Mouse (Mus musculus) lung, postnatal 0 days (tissue): Measurements from ENCODE around the gene Adcy9. TPM values are rescaled to one million over a fixed set of nuclear protein-coding genes. Genes with fewer than 3 reads are reported as not detected.
A peak's percentile ranks its signal among the peaks of the same experiment; 100 is the strongest.

Experiments
- ATAC-seq: fragments of 200-750 bp; cut with Nextera tagmentation; 2 replicates; pipeline ENCODE4 v1.8.0; 2017; ENCODE audit warnings: moderate library complexity
- DNase-seq: peaks from one replicate; pipeline ENCODE4 v3.0.0-alpha.2; 2016; ENCODE audit warnings: low spot score
- H3K27ac ChIP-seq: fragments of 300-500 bp; sonication (generic); 2 replicates; pipeline ENCODE4 v1.5.1; 2014; ENCODE audit warnings: antibody characterized with exemption, mild to moderate bottlenecking, low read length, mixed read lengths
- H3K27me3 ChIP-seq: fragments of 300-500 bp; sonication (generic); replicated peaks from 2 replicates; pipeline ENCODE4 v1.6.1; 2014; ENCODE audit warnings: low read length, mixed read lengths; ENCODE audit not compliant: insufficient read depth
- H3K36me3 ChIP-seq: fragments of 300-500 bp; sonication (generic); 2 replicates; pipeline ENCODE4 v1.6.1; 2014; ENCODE audit warnings: low read length, mixed read lengths; ENCODE audit not compliant: insufficient read depth
- H3K4me1 ChIP-seq: fragments of 300-500 bp; sonication (generic); 2 replicates; pipeline ENCODE4 v1.6.1; 2014; ENCODE audit warnings: antibody characterized with exemption, low read depth, low read length, mixed read lengths; ENCODE audit not compliant: insufficient read depth
- H3K4me2 ChIP-seq: fragments of 300-500 bp; sonication (generic); replicated peaks from 2 replicates; pipeline ENCODE4 v1.6.1; 2014; ENCODE audit warnings: low read depth, mild to moderate bottlenecking, low read length, moderate library complexity, mixed read lengths
- H3K4me3 ChIP-seq: fragments of 300-500 bp; sonication (generic); 2 replicates; pipeline ENCODE4 v1.5.1; 2014; ENCODE audit warnings: low read depth, low read length
- H3K9ac ChIP-seq: fragments of 300-500 bp; sonication (generic); replicated peaks from 2 replicates; pipeline ENCODE4 v1.6.1; 2014; ENCODE audit warnings: low read depth, mild to moderate bottlenecking
- H3K9me3 ChIP-seq: fragments of 300-500 bp; sonication (generic); 2 replicates; pipeline ENCODE4 v1.6.1; 2016; ENCODE audit warnings: low read length, mixed read lengths
- CTCF ChIP-seq: IDR thresholded peaks from 2 replicates; pipeline ENCODE4 v1.5.1; 2016; ENCODE audit warnings: antibody characterized with exemption, mild to moderate bottlenecking
- EP300 ChIP-seq: IDR thresholded peaks from 2 replicates; pipeline ENCODE4 v1.6.1; 2016; ENCODE audit warnings: antibody characterized with exemption, mild to moderate bottlenecking, control low read depth
- WGBS: fragments of 180-500 bp; shearing (Covaris S2); extraction: QIAGEN DNeasy Blood & Tissue Kit; methylation state at CpG from one replicate; pipeline ENCODE4 v1.1.7; 2014; 5-methylcytosine and 5-hydroxymethylcytosine counted together
- polyA plus RNA-seq: library from polyadenylated mRNA; unstranded; fragments of >200 nt; fragmentation: Nextera tagmentation; extraction: Ambion mirVana; gene quantifications from 2 replicates; pipeline ENCODE4 v1.2.1, GENCODE M21; 2015

Adcy9 gene
- polyA plus RNA-seq, 1 experiment from 2014 or later: 2.9 TPM

DNA sequence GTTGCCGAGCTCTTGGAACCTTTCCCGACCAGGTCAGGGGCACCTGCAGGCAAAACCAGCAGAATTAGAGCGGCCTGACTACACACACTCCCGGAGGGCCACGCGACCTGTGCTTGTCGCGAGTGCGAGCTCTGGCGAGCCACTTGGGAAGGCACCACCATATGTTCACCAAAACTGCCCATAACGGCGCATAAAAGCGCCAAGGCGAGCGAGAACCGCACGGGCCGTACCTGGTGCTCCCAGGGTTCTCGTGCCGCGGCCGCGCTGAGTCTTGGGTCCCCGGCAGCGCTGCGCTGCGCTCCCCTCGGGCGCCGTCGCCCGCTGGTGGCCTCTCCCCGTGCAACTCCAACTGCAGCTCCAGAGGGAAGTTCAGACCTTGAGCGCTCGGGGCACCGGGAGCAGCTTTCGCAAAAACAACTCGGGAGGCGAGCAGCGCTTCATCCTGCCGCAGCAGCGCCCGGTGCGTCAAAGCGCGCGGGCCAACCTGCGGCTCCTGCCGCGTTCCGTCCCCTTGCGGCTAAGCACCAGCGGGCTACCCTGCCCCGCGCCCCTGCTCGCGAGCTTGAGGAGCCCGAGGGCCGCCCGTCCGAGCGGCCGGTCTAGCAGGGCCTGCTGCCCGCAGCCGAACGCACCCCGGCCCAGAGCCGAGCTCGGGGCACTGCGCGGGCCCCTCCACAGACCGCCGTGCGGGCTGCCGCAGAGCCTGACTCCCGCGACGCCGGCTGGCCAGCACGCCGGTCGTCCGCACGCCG lies 576 bp downstream of the Adcy9 start:
- Histone ChIP-seq H3K4me2 (peak overlapping the region; percentile 94), H3K9ac (peak overlapping the region; percentile 65), H3K9me3 (no peaks in the 10 kb centered on the region), H3K4me1 (peaks cover 11% of the 10 kb centered on the region; the same call in 1 of the 2 replicates), H3K27me3 (no peaks in the 10 kb centered on the region), H3K4me3 (peak overlapping the region; percentile 77), H3K27ac (peak overlapping the region; percentile 84), H3K36me3 (no peaks in the 10 kb centered on the region)
- ATAC-seq (peak; percentile 73), DNase-seq (peak; percentile 63)
- WGBS: 4% methylated on average over 64 of the region's 85 CpGs
- TF ChIP-seq CTCF: peak; percentile 34; the same call in 1 of the 2 replicates
- no peak for TF ChIP-seq EP300

DNA sequence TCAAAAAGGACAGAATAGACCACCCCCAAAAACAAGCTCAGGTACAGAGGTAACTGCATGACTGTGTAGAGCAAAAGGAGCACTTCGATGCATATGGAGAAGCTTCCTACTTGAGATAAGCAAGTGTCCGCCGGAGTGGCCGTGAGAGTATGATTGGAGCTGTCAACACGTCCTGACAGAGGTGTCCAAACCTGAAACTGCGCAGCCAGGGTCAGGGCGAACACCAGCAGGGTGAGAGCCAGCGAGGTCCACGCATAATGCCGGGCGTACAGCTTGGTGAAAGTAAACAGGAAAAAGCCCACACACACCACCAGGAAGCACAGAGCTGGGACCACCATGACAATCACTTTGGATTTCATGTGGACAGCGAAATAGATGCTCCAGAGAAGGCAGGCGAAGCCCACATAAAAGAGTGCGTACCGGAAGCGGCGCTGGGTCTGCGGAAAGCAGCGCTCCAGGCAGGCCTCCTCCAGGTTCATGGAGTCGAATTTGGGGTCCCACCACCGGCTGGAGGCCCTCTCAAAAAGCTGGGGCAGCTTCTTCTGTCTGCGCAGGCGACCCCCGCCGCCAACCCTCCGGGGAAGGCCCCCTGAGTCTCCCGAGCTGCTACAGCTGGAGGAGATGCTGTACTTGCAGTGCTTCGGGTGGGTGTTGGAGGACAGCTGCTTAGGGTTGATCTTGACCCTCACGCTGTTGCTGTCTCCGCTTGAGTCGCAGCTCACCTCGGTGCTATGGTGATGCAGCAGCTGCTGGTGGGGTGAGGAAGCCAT lies 1.3 kb downstream of the Adcy9 start:
- Histone ChIP-seq H3K4me2 (peak overlapping the region; percentile 94), H3K27ac (peak overlapping the region; percentile 84; the same call in 1 of the 2 replicates), H3K4me3 (peak overlapping the region; percentile 77), H3K27me3 (no peaks in the 10 kb centered on the region), H3K9me3 (no peaks in the 10 kb centered on the region), H3K36me3 (no peaks in the 10 kb centered on the region), H3K9ac (peak overlapping the region; percentile 65; the same call in 1 of the 2 replicates), H3K4me1 (peaks cover 18% of the 10 kb centered on the region; the same call in 1 of the 2 replicates)
- WGBS: 10% methylated on average over 32 of the region's 32 CpGs
- DNase-seq (no peak), ATAC-seq (peak; percentile 2; the same call in 1 of the 2 replicates)
- TF ChIP-seq EP300 (no peak), CTCF (no peak)

DNA sequence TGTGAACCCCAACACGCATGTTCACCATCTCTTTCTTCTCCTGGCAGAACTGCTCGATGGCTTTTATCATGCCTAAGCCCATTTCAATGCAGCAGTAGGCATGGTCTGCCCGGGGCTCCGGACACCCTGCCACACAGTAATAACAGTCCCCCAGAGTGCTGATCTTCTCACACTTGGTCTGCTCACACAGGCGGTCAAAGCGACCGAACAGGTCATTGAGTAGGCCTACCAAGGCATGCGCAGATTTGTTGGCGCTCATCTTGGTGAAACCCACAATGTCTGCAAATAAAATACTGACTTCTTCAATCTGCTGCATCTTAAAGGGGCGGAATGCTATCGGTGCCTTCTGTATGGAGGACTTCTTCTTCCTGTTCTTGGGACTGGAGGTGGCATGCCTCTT lies 2.2 kb downstream of the Adcy9 start:
- Histone ChIP-seq H3K36me3 (no peaks in the 10 kb centered on the region), H3K4me2 (peak overlapping the region; percentile 27), H3K27me3 (no peaks in the 10 kb centered on the region), H3K9ac (no peak overlapping the region), H3K9me3 (no peaks in the 10 kb centered on the region), H3K4me3 (0 out of 2 replicates have a peak overlapping the region, but pooled peaks have one; percentile 77), H3K27ac (no peak overlapping the region), H3K4me1 (peaks cover 20% of the 10 kb centered on the region; the same call in 1 of the 2 replicates)
- ATAC-seq (no peak), DNase-seq (no peak)
- TF ChIP-seq EP300 (no peak), CTCF (no peak)
- 91% methylated on average over 11 of the region's 11 CpGs for WGBS

DNA sequence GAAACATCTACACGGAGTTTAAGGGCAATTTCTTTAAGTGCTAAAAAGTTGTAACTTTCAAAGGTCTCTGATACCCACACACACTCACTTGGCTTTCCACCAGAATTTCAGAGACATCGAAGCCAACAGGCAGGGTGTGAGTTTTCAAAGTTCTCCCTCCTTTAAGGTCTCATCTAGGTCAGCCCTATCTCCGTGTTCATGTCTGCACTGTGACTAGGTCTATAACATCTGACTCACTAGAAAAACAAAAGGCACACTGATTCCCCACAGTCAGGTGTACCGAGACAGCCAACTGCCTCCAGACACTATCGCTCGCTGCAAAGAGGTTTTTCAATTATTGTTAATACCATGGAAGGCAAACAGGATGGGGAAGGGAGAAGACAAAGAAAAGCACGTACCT lies 2.8 kb downstream of the Adcy9 start:
- Histone ChIP-seq H3K4me1 (peaks cover 20% of the 10 kb centered on the region; the same call in 1 of the 2 replicates), H3K36me3 (no peaks in the 10 kb centered on the region), H3K9ac (no peak overlapping the region), H3K27me3 (no peaks in the 10 kb centered on the region), H3K4me2 (peak overlapping the region; percentile 27; the same call in 1 of the 2 replicates), H3K27ac (no peak overlapping the region), H3K4me3 (no peak overlapping the region), H3K9me3 (no peaks in the 10 kb centered on the region)
- TF ChIP-seq CTCF: no peak
- DNase-seq (no peak), ATAC-seq (no peak)
- WGBS: 65% methylated on average over 7 of the region's 7 CpGs

DNA sequence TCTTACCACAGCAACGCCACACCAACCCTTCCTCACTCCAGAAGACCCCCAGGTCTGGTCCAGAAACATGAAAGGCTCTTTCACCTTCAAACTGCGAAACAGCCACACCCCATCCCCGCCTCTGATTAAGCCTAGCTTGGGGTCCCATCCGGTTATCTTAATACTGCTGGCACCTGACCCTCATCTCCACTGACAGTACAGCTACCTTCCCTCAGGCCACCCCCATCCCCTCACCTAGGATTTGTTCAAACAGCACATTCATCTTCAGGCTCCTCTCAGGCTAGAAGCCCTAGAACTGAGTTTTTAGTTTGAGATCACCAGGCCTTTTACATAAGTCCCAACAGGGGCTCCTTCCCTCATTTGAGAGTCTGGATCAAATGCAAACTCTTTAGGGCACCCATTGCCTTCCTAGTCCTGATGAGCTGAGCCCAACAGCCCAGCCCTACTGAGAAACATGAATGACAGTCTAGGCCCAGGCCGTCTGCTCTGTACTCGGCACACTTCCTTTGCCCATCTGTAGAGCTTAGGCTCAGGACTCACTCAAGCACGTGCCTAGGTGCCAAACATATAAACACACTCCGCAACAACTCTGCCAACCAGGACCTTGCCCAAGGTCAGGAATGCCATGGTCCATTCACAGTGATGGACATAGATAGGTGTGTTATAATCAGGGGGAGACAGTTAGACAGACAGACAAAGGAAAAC lies 5.3 kb downstream of the Adcy9 start:
- 0 out of 2 replicates have a peak overlapping the region, but pooled peaks have one; percentile 14 for H3K4me2 ChIP-seq
- no peak overlapping the region for H3K27ac ChIP-seq
- H3K36me3 ChIP-seq: no peaks in the 10 kb centered on the region
- DNase-seq: no peak
- no peak overlapping the region for H3K4me3 ChIP-seq
- WGBS: 73% methylated on average over 8 of the region's 8 CpGs
- TF ChIP-seq EP300 (no peak), CTCF (no peak)
- no peaks in the 10 kb centered on the region for H3K9me3 ChIP-seq
- peaks cover 20% of the 10 kb centered on the region; the same call in 1 of the 2 replicates for H3K4me1 ChIP-seq
- H3K27me3 ChIP-seq: no peaks in the 10 kb centered on the region
- ATAC-seq: no peak
- H3K9ac ChIP-seq: no peak overlapping the region
